Mouse (Mus musculus): ENCODE results near the gene Ece1. TPM values are rescaled to one million over a fixed set of nuclear protein-coding genes. Genes with fewer than 3 reads are reported as not detected.

The Ece1 gene
- total RNA-seq, 2 experiments from 2014 or later, result 4.8 to 8.4 TPM

DNA sequence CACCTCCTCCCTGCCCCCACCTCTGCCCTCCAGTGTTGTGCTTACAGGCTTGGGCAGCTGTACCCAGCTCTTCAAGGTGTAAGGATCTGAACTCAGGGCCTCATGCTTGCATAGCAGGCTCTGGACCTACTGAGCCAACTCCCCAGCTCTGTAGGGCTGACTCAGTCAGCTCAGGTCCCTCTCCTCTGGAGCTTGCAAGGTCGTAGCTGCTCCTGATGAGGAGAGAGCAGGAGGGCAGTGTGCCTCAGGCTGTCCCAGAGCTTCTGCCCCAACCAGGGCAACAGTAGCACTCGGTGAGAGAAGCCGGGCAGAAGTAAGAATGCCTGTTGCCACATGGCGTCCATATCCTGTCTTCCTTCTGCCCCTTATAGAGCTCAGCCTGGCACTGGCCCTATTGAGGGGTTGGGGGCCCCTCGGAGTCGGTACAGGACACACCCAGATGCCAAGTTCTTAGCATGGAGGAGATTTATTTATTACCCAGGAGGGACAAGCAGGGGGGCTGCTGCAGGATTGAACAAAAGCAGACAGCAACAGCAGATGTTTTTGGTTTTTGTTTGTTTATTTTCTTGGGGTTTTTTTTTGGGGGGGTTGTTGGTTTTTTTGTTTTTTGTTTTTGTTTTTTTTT is 70.6 kb downstream of the Ece1 start:
- no peak; the same call in 1 of the 2 replicates for ATAC-seq (replicated peaks; ENCODE audit: poor library complexity, severe bottlenecking)

- no peak for ATAC-seq (replicated peaks; ENCODE audit: poor library complexity, severe bottlenecking)
Observed at GRCm38 (mm10) chr4:137933328-137933727, 71.3 kb downstream of the Ece1 start.

DNA sequence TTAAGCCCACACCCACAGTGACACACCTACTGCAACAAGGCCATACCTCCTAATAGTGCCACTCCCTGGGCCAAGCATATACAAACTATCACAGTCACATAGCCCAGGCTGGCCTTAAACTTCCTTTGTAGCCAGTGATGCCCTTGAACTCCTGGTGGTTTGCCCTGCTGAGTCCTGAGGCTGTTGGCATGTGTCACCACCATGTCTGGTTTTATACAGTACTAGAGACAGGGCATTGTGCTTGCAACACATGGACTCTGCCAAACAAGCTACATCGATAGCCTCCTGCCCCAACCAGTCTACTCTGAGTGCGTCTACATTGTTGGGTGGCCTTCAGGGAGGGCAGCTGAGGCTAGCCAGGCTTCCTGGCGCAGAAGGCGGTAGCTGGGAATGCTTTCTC is 74.1 kb downstream of the Ece1 start:
- ATAC-seq (replicated peaks; ENCODE audit: poor library complexity, severe bottlenecking), result no peak

DNA sequence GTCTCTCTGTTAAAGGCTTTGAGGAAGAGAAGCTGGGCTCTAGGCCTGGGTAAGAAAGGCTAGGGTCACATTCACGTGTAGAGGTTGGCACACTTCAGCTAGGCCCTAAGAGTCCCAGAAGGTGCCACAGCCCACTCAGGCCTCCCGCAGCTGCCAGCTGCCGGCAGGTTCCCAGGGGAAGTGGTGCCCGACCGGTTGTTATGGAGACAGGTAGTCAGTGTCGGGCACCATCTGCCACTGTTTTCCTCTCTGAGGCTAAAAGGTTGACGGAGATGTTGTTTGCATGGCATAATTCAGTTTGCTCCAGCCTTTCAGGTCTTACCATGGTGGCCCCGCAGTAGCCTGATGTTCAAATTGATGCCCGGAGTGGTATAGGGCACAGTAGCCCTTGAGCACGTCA is 78.0 kb downstream of the Ece1 start:
- no peak for ATAC-seq (replicated peaks; ENCODE audit: poor library complexity, severe bottlenecking)

DNA sequence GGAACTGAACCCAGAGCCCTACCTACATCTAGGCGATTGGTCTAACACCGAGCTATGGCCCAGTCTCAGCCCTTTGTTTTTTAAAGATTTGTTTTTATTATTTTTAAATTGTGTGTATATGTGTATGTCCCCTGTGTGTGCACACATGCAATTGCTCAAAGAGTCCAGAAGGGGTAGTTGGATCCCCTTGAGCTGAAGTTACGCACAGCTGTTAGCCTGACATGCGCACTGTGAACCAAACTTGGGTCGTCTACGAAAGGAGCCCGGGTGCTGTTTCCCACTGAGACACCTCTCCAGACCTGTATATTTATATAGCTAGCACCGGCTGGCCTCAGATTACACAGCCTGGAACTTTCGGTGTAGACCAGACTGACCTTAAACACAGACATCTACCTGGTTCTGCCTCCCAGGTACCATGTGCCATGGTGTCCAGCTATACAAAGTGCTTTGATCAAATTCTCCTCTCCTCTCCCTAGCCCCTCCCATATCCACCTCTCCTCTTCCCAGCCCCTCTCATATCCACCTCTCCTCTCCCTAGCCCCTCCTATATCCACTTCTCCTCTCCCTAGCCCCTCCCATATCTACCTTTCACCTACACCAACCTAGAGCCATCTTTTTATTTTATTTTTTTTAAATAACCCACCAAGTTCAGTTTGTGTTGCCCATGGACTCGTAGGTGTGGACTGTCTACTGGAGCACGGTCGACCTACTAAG is 79.3 kb downstream of the Ece1 start:
- ATAC-seq (replicated peaks; ENCODE audit: poor library complexity, severe bottlenecking), result no peak

- ATAC-seq (replicated peaks; ENCODE audit: poor library complexity, severe bottlenecking), result no peak
Observed at GRCm38 (mm10) chr4:137941871-137942781, 80.1 kb downstream of the Ece1 start.

DNA sequence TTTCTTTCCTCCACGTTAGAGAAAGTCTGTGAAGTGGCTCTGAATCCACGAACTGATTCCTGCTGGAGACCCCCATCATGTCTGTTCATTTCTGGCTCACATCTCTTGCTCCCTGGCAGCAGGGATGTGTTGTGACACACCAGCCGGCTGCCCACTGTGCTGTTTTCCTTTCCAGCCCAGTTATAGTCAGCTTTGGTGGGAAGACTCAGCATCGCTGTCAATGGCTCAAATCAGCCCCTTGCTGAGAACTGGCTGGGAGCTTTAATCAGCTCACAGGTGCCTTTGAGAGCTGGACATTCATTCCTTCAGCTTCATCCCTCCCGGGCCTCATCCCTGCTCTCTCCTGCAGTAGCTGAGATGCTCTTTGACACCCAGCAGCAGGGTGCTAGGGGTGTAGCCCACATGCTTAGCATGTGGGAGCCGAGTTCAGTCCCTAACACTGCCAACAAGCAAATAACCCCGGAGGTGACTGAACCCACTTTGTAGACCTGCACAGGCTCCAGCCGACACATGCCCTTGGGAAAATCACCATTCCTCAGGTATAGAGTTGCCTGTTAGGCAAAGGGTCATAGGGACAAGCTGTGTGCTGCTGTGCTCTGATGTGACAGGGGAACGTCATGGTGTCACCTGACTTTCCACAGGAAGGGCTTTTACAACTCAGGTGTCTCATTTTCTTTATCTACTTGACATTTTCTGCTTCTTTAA is 80.9 kb downstream of the Ece1 start:
- no peak for ATAC-seq (replicated peaks; ENCODE audit: poor library complexity, severe bottlenecking)

DNA sequence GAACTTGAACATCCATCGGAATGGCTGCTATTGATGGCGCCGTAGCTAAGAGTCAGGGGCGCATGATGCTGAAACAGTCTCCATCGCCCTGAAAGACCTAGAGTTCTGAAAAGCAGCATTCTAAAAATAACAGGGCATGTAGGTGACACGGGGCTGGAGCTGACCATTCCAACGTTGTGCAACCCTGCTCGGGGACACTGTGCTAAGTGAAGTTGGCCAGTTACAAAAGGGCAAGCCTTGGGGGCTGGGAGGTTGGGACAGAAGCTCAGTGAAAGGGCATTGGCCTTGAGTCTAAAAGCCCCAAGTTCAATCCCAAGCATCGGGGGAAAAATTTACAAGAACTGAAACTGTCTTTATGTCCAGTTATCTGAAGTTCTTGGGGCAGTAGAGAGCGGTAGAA is 81.5 kb downstream of the Ece1 start:
- ATAC-seq (replicated peaks; ENCODE audit: poor library complexity, severe bottlenecking), result no peak

GRCm38 (mm10) chr4:137945376-137945775 is 83.3 kb downstream of the Ece1 start:
- no peak for ATAC-seq (replicated peaks; ENCODE audit: poor library complexity, severe bottlenecking)

- ATAC-seq (replicated peaks; ENCODE audit: poor library complexity, severe bottlenecking), result no peak
Observed at GRCm38 (mm10) chr4:137946419-137946818, 84.4 kb downstream of the Ece1 start.

- no peak for ATAC-seq (replicated peaks; ENCODE audit: poor library complexity, severe bottlenecking)
Observed at GRCm38 (mm10) chr4:137952840-137953239, 90.8 kb downstream of the Ece1 start.

- ATAC-seq (replicated peaks; ENCODE audit: poor library complexity, severe bottlenecking), result no peak
Observed at GRCm38 (mm10) chr4:137954184-137954583, 92.1 kb downstream of the Ece1 start.

DNA sequence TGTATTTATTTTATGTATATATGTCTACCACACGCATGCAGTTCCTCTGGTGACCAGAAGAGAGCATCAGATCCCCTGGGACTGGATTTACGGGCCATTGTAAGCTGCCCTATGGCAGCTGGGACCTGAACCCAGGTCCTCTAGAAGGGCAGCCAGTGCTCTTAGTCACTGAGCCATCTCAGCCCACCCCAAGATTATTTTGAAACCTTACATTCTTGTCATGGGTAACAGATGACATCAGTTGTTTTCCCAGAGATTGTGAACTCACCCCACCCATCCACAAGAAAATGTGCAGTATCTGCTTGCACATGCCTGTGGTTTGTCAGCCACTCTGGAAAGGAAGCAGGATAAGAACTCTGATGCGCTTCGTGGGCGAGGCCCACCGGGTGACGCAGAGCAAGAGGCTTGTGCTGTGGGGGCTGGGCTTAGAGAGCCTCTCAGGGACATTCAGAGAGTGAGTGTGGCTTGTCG is 92.9 kb downstream of the Ece1 start:
- peak; percentile 31; the same call in 1 of the 2 replicates for ATAC-seq (replicated peaks; ENCODE audit: poor library complexity, severe bottlenecking)

DNA sequence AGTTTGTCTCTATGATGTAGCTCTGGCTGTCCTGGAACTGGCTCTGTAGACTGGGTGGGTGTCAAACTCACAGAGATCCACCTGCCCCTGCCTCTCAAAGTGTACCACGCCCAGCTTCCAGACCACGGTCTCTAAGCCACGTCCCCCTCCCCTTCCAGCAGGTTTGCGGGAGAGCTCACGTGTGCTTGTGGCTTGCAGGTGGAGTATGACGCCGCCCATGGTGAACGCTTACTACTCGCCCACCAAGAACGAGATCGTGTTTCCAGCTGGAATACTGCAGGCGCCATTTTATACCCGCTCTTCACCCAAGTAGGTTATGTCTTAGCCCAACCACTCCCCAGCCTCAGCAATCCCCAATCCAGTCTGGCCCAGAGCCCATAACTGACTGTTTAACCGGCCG is 94.2 kb downstream of the Ece1 start:
- no peak for ATAC-seq (replicated peaks; ENCODE audit: poor library complexity, severe bottlenecking)

DNA sequence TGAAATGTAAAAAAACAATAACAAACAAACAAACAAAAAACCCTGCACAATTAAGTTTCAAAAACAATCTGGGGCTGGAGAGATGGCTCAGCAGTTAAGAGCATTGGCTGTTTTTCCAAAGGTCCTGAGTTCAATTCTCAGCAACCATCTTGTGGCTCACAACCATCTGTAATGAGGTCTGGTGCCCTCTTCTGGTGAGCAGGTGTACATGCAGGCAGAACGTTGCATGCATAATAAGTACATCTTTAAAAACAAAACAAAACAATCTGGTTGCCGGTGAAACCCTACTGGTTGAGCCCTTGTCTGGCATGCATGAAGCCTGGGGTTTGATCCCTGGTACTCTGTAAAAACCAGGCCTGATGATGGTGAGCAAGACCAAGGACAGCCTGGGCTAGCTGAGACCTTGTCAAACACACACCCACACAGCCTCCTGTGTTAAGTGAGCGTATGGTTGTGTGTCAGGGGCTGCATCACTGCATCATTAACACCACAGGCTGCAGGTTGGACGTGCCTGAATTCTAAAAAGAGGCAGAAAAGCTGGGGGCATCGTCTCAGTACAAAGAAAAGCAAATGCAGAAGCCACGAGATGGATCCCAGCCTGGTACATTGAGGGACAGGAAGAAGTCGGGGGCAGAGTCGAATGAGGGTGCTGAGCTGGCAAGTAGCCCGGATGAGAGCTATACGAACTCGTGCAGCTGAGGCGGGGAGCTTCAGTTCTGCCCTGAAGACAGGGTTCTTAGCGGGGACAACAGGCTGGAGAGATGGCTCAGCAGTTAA is 98.0 kb downstream of the Ece1 start:
- ATAC-seq (replicated peaks; ENCODE audit: poor library complexity, severe bottlenecking), result no peak

DNA sequence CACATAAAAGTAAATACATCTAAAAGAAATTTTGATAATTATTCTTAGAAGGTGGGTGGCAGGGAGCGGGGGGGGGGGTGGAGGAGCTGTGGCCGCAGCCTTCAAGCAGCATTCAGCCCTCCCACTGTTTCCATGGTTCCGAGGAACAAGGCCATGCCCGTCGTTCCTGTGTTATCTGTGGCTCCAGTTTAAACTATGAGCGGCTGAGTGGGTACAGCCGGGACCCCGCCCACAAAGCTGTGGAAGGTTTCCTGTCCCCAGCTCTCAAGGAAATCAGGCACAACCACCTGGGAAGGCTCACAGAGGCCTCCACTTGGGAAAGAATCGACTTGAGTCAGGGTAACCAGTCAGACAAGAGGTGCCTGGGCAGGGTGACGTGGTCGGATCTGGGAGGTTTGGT is 98.7 kb downstream of the Ece1 start:
- no peak for ATAC-seq (replicated peaks; ENCODE audit: poor library complexity, severe bottlenecking)

DNA sequence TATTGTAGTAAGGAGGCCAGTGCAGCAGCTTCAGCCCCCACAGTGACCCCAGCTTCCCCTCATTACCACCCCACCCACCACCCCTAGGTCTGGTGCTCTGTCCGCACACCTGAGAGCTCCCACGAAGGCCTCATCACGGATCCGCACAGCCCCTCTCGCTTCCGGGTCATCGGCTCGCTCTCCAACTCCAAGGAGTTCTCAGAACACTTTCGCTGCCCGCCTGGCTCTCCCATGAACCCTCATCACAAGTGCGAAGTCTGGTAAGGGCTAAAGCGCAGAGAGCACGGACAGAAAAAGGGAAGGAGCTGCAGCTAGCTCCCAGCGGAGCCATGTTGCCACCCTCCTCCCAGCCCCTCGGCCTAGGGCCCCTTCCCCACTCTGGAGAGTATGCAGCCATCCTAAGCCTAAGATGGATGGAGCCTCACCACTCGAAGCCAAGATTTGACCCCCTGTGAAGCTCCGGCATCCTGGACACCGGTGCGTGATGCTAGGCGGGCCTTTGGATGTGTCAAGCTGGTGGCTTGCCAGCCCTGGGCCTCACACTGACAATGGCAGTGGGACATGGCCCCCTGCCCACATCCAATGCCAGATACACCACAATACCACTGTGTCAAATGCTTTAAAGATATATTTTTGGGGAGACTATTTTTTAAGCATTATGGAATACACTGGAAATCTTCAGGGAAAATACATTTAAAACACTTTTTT is 100.8 kb downstream of the Ece1 start:
- no peak for ATAC-seq (replicated peaks; ENCODE audit: poor library complexity, severe bottlenecking)

DNA sequence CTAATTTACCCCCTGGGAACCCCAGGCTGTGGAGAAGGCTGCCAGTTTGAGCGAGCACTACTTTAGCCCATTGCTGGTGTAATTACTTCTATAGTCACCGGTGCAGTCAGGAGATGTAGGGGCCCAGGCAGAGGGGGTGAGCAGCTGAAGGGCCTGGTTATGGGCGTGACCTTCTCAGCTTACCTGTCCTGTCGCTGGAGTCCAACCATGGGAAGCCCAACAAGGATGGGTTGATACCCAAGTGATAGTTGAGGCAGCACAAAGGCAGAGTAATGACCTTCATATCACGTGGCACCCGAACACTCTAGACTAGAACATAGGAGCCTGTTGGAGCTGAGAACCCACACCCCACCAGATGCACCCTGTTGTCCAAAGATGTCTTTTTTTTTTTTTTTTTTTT is 101.4 kb downstream of the Ece1 start:
- ATAC-seq (replicated peaks; ENCODE audit: poor library complexity, severe bottlenecking), result no peak
